Mouse (Mus musculus) colon, adult 2 months (tissue): Measurements from ENCODE around the gene Gzmm. TPM values are rescaled to one million over a fixed set of nuclear protein-coding genes. Genes with fewer than 3 reads are reported as not detected.

Source experiments
- polyA plus RNA-seq: library from polyadenylated mRNA; depleted of rRNA; stranded (reverse); fragments of >200 nt; gene quantifications from 2 replicates; pipeline ENCODE4 v1.2.3, GENCODE M21; 2012; rRNA removed

Gene Gzmm
- 0.47 and 0.66 TPM in 2 replicates for polyA plus RNA-seq

GRCm38 (mm10) chr10:79688720-79689119 is at the start of gene Gzmm:
TSS of gene Gzmm (plus strand) at chr10:79689020.

GRCm38 (mm10) chr10:79645711-79646110 is 43.1 kb upstream of the Gzmm start, which contains the start of gene Odf3l2:
TSS of gene Odf3l2 (minus strand) at chr10:79645738.

GRCm38 (mm10) chr10:79664131-79664665 is 24.6 kb upstream of the Gzmm start, which contains the start of gene Madcam1:
TSS of gene Madcam1 (plus strand) at chr10:79664559.

GRCm38 (mm10) chr10:79668771-79669575 is 19.8 kb upstream of the Gzmm start, which contains the start of gene Tpgs1:
TSS of gene Tpgs1 (plus strand) at chr10:79669369.

GRCm38 (mm10) chr10:79681591-79682245 is 7.1 kb upstream of the Gzmm start, which contains the start of gene Cdc34:
TSS of gene Cdc34 (plus strand) at chr10:79682195.

GRCm38 (mm10) chr10:79704065-79704969 is 15.5 kb downstream of the Gzmm start, which contains the start of gene Bsg:
TSS of gene Bsg (plus strand) at chr10:79704491.

GRCm38 (mm10) chr10:79716254-79716987 is 27.6 kb downstream of the Gzmm start, which contains the start of gene Hcn2:
TSS of gene Hcn2 (plus strand) at chr10:79716634.

Other genes with a start within 250 kb of the Gzmm start
- not detected in 2 replicates for gene Vmn2r83, start 220.3 kb upstream of the Gzmm start, polyA plus RNA-seq
- 211 and 290 TPM in 2 replicates for gene Plpp2, start 155.2 kb upstream of the Gzmm start, polyA plus RNA-seq
- 105 and 110 TPM in 2 replicates for gene Mier2, start 133.8 kb upstream of the Gzmm start, polyA plus RNA-seq
- gene Theg, start 101.7 kb upstream of the Gzmm start, polyA plus RNA-seq: not detected in 2 replicates
- gene C2cd4c, start 75.0 kb upstream of the Gzmm start, polyA plus RNA-seq: 2.9 and 3.5 TPM in 2 replicates
- 4.8 and 5.3 TPM in 2 replicates for gene Shc2, start 51.1 kb upstream of the Gzmm start, polyA plus RNA-seq
- not detected in 2 replicates for gene Odf3l2, start 43.3 kb upstream of the Gzmm start, polyA plus RNA-seq
- gene Madcam1, start 24.5 kb upstream of the Gzmm start, polyA plus RNA-seq: 6.3 and 9.1 TPM in 2 replicates
- gene Tpgs1, start 19.7 kb upstream of the Gzmm start, polyA plus RNA-seq: 105 and 121 TPM in 2 replicates
- 155 and 246 TPM in 2 replicates for gene Cdc34, start 6.8 kb upstream of the Gzmm start, polyA plus RNA-seq
- gene Bsg, start 15.5 kb downstream of the Gzmm start, polyA plus RNA-seq: 1,066 and 1,188 TPM in 2 replicates
- 23.7 and 26.9 TPM in 2 replicates for gene Hcn2, start 27.6 kb downstream of the Gzmm start, polyA plus RNA-seq
- 71.0 and 77.4 TPM in 2 replicates for gene Polrmt, start 57.6 kb downstream of the Gzmm start, polyA plus RNA-seq
- 0.13 TPM in 1 of 2 replicates, not detected in the other for gene Fgf22, start 66.1 kb downstream of the Gzmm start, polyA plus RNA-seq
- gene Rnf126, start 77.9 kb downstream of the Gzmm start, polyA plus RNA-seq: 192 and 253 TPM in 2 replicates
- 42.9 and 43.6 TPM in 2 replicates for gene Fstl3, start 88.3 kb downstream of the Gzmm start, polyA plus RNA-seq
- gene Prss57, start 101.9 kb downstream of the Gzmm start, polyA plus RNA-seq: 0.06 and 0.23 TPM in 2 replicates
- gene Palm, start 104.6 kb downstream of the Gzmm start, polyA plus RNA-seq: 35.1 and 37.1 TPM in 2 replicates
- gene Misp, start 132.0 kb downstream of the Gzmm start, polyA plus RNA-seq: 267 and 317 TPM in 2 replicates
- 273 and 314 TPM in 2 replicates for gene Ptbp1, start 165.4 kb downstream of the Gzmm start, polyA plus RNA-seq
- gene Prtn3, start 185.5 kb downstream of the Gzmm start, polyA plus RNA-seq: 2.2 and 2.6 TPM in 2 replicates
- gene Plppr3, start 185.6 kb downstream of the Gzmm start, polyA plus RNA-seq: 4.2 and 6.4 TPM in 2 replicates
- gene Elane, start 197.2 kb downstream of the Gzmm start, polyA plus RNA-seq: 0.15 TPM in 1 of 2 replicates, not detected in the other
- gene Cfd, start 201.8 kb downstream of the Gzmm start, polyA plus RNA-seq: 295 and 596 TPM in 2 replicates
- 82.9 and 84.0 TPM in 2 replicates for gene Med16, start 219.9 kb downstream of the Gzmm start, polyA plus RNA-seq
- not detected in 2 replicates for gene Gm26602, start 221.8 kb downstream of the Gzmm start, polyA plus RNA-seq
- 9.5 and 12.7 TPM in 2 replicates for gene Kiss1r, start 228.0 kb downstream of the Gzmm start, polyA plus RNA-seq
- 358 and 384 TPM in 2 replicates for gene R3hdm4, start 232.2 kb downstream of the Gzmm start, polyA plus RNA-seq
- gene Arid3a, start 238.0 kb downstream of the Gzmm start, polyA plus RNA-seq: 7.1 and 9.2 TPM in 2 replicates